Mouse (Mus musculus): ENCODE measurements around the gene Lcn10. TPM values are rescaled to one million over a fixed set of nuclear protein-coding genes. Genes with fewer than 3 reads are reported as not detected.
"Not testable (repeated sequence)": the region's sequence is repeated elsewhere in the genome, so short reads cannot be mapped to it uniquely, and the experiment has no call there.

Gene Lcn10
- total RNA-seq (2022) = not detected

- DNase-seq (ENCODE audit: low spot score in 2 of 2) = no peak
Observed at GRCm38 (mm10) chr2:25682426-25682825, at the start of gene Lcn10. Gene Lcn10 (plus strand): TSS chr2:25682726.

DNA sequence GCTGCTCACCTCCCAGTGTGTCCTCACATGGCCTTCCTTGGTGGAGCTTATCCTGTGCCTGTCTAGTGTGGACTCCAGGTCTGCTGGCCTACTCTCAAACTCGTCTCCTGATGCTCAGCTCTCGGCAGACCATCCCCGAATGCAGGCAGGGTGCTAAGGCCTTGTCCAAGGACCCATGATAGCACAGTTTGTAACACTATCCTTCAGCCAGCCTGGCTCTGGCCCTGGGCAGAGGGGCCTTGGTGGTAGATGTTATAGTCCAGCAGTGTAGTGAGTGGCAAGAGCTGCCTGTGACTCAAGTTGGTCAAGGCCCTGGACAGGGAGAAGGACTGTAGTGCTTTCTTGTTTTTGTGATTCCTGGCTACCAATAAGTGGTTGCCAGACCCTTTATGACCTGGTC is 48.9 kb upstream of the Lcn10 start:
- DNase-seq (ENCODE audit: low spot score in 2 of 2) = no peak

GRCm38 (mm10) chr2:25634046-25634445 is 48.5 kb upstream of the Lcn10 start:
- DNase-seq (ENCODE audit: low spot score in 2 of 2) = no peak

DNA sequence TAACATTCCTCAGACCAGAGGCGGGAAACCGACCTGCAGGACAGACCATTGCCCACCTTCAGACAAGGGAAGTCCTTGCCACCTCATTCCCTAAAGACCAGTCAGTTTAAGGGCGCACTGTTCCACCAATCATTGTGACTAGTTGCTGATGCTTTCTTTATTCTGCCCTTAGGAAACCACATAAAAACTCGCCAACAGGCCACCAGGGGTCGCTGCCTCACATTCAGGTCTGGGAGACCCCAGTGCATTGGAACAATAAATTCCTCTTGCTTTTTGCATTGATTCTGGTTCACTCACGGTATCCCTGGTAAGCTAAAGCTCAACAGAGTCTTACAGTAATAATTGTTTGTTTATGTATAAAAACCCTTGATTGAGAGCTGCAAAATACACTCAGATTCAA is 42.6 kb upstream of the Lcn10 start:
- no peak for DNase-seq (ENCODE audit: low spot score in 2 of 2)

DNA sequence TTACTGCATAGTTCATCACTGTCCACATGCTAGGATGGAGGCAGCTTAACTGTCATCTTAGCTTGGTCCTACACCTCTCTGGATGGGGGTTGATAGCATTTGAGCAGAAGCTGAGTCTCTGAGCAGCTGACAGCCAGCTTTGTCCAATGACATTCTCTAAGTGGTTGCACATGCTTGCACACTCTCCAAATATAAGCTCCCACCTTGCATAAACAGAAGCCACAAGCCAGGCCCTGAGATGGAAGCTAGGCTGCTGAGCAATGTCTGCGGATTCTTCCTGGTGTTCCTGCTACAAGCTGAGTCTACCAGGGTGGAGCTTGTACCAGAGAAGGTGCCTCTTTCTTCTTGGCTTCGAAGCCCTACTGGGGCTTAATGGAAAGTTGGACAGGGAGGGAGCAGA is 29.6 kb upstream of the Lcn10 start, which contains the start of gene Lcn8:
Gene Lcn8 (plus strand): TSS at position 219 of the 400 bp plus-strand sequence.
- DNase-seq (ENCODE audit: low spot score in 2 of 2) = no peak

GRCm38 (mm10) chr2:25654502-25654901 is 28.0 kb upstream of the Lcn10 start:
- no peak for DNase-seq (ENCODE audit: low spot score in 2 of 2)

DNA sequence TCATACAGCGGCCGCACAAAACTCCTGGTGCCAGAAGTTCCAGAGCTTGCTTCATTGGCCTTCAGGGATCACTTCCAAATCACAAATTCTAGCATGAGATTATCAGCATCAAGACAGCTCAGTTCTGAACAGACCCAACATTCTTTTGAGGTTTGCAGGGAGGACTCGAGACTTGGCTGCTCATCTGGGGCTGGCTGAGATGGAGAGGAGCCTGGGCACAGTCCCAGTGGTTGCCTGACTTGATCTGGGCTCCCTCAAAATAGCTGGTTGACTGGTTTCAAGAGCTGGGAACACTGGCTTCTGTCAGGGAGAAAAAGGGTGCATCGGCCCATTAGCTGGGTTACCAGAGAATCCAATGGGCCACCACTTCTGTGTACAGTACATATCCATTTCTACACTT is 25.8 kb upstream of the Lcn10 start:
- DNase-seq (ENCODE audit: low spot score in 2 of 2) = peak in 1 of 2 experiments; percentile 34

DNA sequence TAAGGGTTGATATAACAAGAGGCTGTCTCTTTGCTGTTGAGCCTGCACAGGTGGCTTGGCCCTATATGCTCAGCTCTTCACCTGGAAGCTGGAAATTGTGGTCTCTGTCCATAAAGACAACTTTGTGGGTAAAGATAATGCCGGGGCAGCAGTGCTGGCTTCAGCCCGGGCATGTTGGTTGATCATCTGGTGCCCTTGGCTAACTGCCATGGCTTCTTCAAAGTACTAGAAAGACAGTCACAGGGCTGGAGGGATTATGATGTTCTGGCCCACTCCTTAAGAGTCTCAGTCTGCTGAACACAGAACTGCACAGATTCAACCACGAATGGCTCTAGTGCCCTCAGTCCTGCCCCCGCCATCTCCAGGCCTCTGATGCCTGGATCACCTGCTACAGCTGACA is 25.3 kb upstream of the Lcn10 start:
- no peak for DNase-seq (ENCODE audit: low spot score in 2 of 2)

DNA sequence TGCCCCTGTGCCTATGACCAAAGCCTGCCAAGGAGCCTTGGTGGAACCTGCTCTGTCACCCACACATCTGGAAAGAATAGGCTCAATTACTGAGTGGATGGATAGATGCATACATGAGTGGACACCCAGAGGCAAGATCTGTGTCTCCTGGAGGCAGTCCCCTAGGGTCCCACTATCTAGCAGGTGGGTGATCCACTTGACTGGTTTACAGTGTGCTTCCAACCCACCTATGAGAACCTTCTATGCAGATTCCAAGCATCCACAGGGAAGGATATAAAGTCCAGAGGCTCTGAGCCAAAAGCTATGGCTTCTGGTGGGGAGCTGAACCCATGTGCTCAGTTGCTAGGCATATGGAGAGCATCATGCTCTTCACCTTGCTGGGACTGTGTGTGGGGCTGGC is 24.9 kb upstream of the Lcn10 start, which contains the start of gene Lcn5:
Gene Lcn5 (plus strand): TSS at position 301 of the 400 bp plus-strand sequence.
- DNase-seq (ENCODE audit: low spot score in 2 of 2) = no peak

- DNase-seq (ENCODE audit: low spot score in 2 of 2) = no peak
Observed at GRCm38 (mm10) chr2:25660279-25660678, 22.2 kb upstream of the Lcn10 start.

- DNase-seq (ENCODE audit: low spot score in 2 of 2) = no peak
Observed at GRCm38 (mm10) chr2:25661245-25661970, 21.1 kb upstream of the Lcn10 start.

GRCm38 (mm10) chr2:25663511-25663910 is 19.0 kb upstream of the Lcn10 start:
- DNase-seq (ENCODE audit: low spot score in 2 of 2) = no peak

- DNase-seq (ENCODE audit: low spot score in 2 of 2) = no peak
Observed at GRCm38 (mm10) chr2:25664125-25664524, 18.4 kb upstream of the Lcn10 start.

DNA sequence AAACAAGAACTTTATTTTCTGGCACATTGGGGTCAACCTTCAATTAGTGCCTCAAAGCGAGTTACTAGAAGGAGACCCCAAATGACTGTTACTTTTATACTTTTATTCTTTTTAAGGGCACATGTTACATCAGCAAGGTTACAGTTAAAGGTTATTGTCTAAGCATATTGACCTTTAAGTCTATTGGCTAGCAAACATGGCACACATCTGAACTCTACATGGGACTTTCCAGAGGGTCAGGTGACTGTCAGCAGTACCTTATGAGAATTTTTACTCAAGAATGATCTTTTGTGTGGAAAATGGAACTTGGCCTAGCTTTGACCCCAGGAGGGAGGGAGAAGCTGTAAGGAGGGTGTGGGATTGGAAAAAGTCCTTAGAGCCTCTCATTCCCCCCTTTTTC is 16.0 kb upstream of the Lcn10 start:
- DNase-seq (ENCODE audit: low spot score in 2 of 2) = no peak

DNA sequence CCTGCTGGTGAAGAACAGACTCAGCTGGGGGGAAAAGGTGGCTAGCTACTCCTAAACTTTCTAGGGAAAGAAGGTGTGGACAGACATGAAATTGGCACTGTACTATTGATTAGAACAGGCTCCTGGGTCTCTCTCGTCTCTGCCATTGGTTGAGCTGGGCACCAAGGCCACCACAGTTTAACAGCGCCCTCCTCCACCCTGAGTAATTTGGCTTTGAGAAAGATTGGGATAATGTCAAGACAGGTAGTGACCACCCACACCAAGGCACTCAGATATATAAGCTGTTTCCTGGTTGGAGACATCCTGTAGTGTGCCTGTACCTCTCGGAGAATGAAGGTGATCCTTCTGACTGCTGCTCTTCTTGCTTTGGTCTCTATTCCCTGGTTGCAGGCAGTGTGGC is 6.0 kb upstream of the Lcn10 start, which contains the start of gene Lcn6:
Gene Lcn6 (plus strand): TSS at position 301 of the 400 bp plus-strand sequence.
- DNase-seq (ENCODE audit: low spot score in 2 of 2) = no peak

- no peak for DNase-seq (ENCODE audit: low spot score in 2 of 2)
Observed at GRCm38 (mm10) chr2:25679559-25679958, 3.0 kb upstream of the Lcn10 start.

- DNase-seq (ENCODE audit: low spot score in 2 of 2) = no peak
Observed at GRCm38 (mm10) chr2:25686941-25687340, 4.4 kb downstream of the Lcn10 start.

DNA sequence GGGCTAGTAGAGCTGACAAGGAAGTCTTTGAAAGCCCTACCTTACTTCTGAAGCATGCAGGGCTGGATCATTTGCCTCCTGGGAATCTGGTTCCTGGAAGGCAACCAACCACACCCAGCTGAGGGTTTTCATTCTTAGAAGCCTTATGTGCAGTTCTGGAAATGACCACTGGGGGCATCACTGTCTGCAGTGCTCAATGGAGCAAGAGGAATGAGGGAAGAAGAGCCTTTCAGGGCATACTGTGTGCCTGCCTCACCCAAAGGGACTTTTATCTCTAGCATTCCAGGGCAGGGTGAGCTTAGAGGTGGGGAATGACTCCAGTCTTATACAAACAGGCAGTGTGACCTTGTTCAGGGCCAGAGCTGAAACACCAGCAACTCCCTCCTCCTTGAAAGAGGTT is 12.1 kb downstream of the Lcn10 start:
- DNase-seq (ENCODE audit: low spot score in 2 of 2) = peak; percentile 18 to 27

- no peak for DNase-seq (ENCODE audit: low spot score in 2 of 2)
Observed at GRCm38 (mm10) chr2:25696951-25697350, 14.4 kb downstream of the Lcn10 start.

DNA sequence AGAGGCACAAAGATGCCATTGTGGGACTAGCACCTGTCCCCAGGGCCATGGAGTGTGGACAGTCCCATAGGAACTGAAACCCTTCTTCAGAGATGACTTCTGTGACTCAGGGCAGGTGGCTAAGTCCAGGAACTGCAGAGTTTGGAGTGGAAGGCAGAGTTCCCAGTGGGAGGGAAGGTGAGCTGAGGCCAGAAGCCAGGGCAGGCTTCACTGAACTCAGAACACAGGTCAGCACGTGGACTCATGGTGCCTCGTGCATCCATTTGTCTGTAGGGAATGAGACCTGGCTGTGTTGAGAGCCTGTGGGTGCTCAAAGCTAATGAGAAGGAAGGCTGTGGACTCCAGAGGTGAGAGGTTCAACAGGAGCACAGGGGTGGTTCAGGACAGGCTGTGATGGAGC is 16.2 kb downstream of the Lcn10 start:
- no peak for DNase-seq (ENCODE audit: low spot score in 2 of 2)

DNA sequence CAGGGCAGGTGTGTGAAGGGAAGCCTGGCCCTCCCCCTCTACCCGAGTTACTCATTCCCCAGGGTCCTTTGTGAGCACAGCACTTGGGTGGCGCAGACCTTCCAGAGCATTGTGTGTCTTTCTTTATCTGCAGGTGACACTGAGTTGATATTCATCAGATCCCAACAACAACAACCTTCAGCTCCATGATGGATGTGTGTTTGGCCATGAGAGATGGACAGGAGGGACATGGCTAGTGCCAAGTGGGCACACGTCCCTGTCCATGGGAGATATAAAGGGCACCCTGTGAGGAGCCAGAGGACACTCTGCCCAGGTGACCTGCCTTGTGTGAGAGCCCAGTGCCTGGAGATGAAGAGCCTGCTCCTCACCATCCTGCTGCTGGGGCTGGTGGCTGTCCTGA is 17.2 kb downstream of the Lcn10 start, which contains the start of gene Obp2a:
Gene Obp2a (plus strand): TSS at position 301 of the 400 bp plus-strand sequence.
- not testable (repeated sequence) for DNase-seq (ENCODE audit: low spot score in 2 of 2)

DNA sequence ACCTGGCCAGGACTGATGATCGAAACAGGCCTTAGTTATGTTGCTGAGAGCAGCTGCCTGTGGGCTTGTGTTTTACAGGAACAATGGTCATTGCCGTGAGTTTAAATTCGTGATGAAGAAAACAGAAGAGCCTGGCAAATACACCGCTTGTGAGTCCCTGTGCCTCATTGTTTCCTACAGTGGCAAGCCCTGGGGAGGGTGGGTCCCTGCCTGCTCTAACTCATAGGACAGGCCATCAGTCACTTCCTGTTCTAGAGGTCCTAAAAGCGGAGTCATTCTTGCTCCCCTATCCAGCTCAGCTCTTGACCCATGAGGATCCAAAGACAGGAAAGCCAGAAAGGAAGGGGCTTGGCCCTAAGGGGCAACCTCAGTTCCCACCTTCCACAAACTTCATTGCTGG is 18.5 kb downstream of the Lcn10 start:
- no peak for DNase-seq (ENCODE audit: low spot score in 2 of 2)

DNA sequence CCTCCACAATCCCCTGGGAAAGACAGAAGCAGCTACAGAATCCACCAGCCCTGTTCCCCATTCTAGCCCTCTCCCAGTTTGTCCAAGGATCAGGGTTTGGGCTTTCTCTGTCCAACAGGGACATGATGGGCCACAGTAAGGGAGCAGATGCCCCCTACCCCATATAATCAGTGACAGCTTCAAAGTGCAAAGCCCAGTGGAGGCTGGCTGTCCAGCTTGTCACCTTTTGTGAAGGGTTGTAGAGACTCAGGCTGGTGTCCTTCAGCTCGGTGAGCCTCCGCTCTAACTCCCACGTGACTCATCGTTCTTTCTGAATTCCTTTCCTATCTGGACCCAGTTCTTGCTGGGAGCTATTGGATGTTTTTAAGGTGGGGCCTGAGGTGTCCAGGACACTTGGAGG is 21.2 kb downstream of the Lcn10 start:
- DNase-seq (ENCODE audit: low spot score in 2 of 2) = no peak
